24 mouse cellular contexts compared by ENCODE assay signal in genomic region chr17:27218916-27219315, GRCm38 (mm10). TPM values are rescaled to one million over a fixed set of nuclear protein-coding genes. Genes with fewer than 3 reads are reported as not detected.
DNase-seq lines count a peak whose midpoint lies in the region; ATAC-seq and TF ChIP-seq lines count a peak whose summit lies in the region.
"Had no signal": no experiment of that assay in that cellular context is flagged by ENCODE, and none has a peak within 500 bp of the region (broad histone marks: within the 10 kb centered on the region; RNA-seq: fewer than 3 reads in every experiment).

No protein-coding gene starts in this region.

- H3K4me2 ChIP-seq in hindbrain, embryonic 13.5 days, result no peak overlapping the region
- H3K4me2 ChIP-seq in hindbrain, embryonic 11.5 days (replicated peaks; ENCODE audit: low read depth, low read length), result no peak overlapping the region
- H3K4me2 ChIP-seq in midbrain, embryonic 11.5 days, result no peak overlapping the region
- H3K4me2 ChIP-seq in midbrain, embryonic 14.5 days (ENCODE audit: low read length), result no peak overlapping the region
- H3K4me2 ChIP-seq: embryonic facial prominence, embryonic 12.5 days; forebrain, embryonic 13.5 days; heart, embryonic 11.5 days had no signal

- no peak for ATAC-seq in hindbrain, embryonic 13.5 days (ENCODE audit: low FRiP score)
- ATAC-seq in hindbrain, embryonic 11.5 days (ENCODE audit: low FRiP score), result no peak
- no peak for ATAC-seq in midbrain, embryonic 11.5 days (ENCODE audit: low FRiP score)
- ATAC-seq in midbrain, embryonic 14.5 days (ENCODE audit: low FRiP score, low TSS enrichment), result no peak
- ATAC-seq: activated CD4-positive, CD25-positive, alpha-beta regulatory T cell, adult 4 months; forebrain, embryonic 16.5 days; intestine, postnatal 0 days had no signal

- no peak overlapping the region for H3K27ac ChIP-seq in hindbrain, embryonic 13.5 days
- H3K27ac ChIP-seq in hindbrain, embryonic 11.5 days (ENCODE audit: low read depth, low read length), result no peak overlapping the region
- no peak overlapping the region for H3K27ac ChIP-seq in midbrain, embryonic 11.5 days (ENCODE audit: low read depth, low read length)
- no peak overlapping the region for H3K27ac ChIP-seq in midbrain, embryonic 14.5 days (replicated peaks; ENCODE audit: low read depth, low read length)
- no peak overlapping the region for H3K27ac ChIP-seq in small intestine, adult 2 months (ENCODE audit: insufficient read depth, low read depth, low read length)
- H3K27ac ChIP-seq: embryonic facial prominence, embryonic 12.5 days; forebrain, embryonic 10.5 days; forebrain, embryonic 13.5 days had no signal

- WGBS in hindbrain, embryonic 13.5 days, result 43% methylated on average over 6 of the region's 6 CpGs
- WGBS in hindbrain, embryonic 11.5 days, result 59% methylated on average over 6 of the region's 6 CpGs
- WGBS in midbrain, embryonic 11.5 days, result 56% methylated on average over 6 of the region's 6 CpGs
- 36% methylated on average over 6 of the region's 6 CpGs for WGBS in midbrain, embryonic 14.5 days
- WGBS in small intestine, adult 2 months, result 56% methylated on average over 6 of the region's 6 CpGs

- H3K9ac ChIP-seq in hindbrain, embryonic 13.5 days, result 0 out of 2 replicates have a peak overlapping the region, but pooled peaks have one; percentile 19
- no peak overlapping the region for H3K9ac ChIP-seq in hindbrain, embryonic 11.5 days (ENCODE audit: low read depth, low read length)
- no peak overlapping the region for H3K9ac ChIP-seq in midbrain, embryonic 11.5 days (ENCODE audit: low read length)
- no peak overlapping the region for H3K9ac ChIP-seq in midbrain, embryonic 14.5 days (replicated peaks; ENCODE audit: low read length)
- H3K9ac ChIP-seq: embryonic facial prominence, embryonic 12.5 days; forebrain, embryonic 13.5 days had no signal

- no peak overlapping the region for H3K4me3 ChIP-seq in hindbrain, embryonic 13.5 days
- no peak overlapping the region for H3K4me3 ChIP-seq in hindbrain, embryonic 11.5 days (ENCODE audit: low read depth, low read length)
- H3K4me3 ChIP-seq in midbrain, embryonic 11.5 days (ENCODE audit: low read depth, low read length), result no peak overlapping the region
- H3K4me3 ChIP-seq in midbrain, embryonic 14.5 days (replicated peaks; ENCODE audit: low read depth, low read length), result no peak overlapping the region
- no peak overlapping the region for H3K4me3 ChIP-seq in small intestine, adult 2 months (ENCODE audit: low read depth, low read length)
- H3K4me3 ChIP-seq: embryonic facial prominence, embryonic 12.5 days; forebrain, embryonic 10.5 days; forebrain, embryonic 13.5 days had no signal

- intact Hi-C loops in gastrocnemius, postnatal 36 days (cut with DNase I), result loop anchor here (10.0 kb wide), 1 partner anchor 446 kb away; no protein-coding TSS in a partner anchor

- H3K27me3 ChIP-seq in hindbrain, embryonic 13.5 days, result peaks cover 14% of the 10 kb centered on the region; the same call in 1 of the 2 replicates
- H3K27me3 ChIP-seq in hindbrain, embryonic 11.5 days (ENCODE audit: control insufficient read depth, insufficient read depth, low read length), result no peaks in the 10 kb centered on the region
- no peaks in the 10 kb centered on the region for H3K27me3 ChIP-seq in midbrain, embryonic 11.5 days (ENCODE audit: control insufficient read depth, insufficient read depth, low read length)
- no peaks in the 10 kb centered on the region for H3K27me3 ChIP-seq in midbrain, embryonic 14.5 days (ENCODE audit: control insufficient read depth, insufficient read depth, low read length)
- no peaks in the 10 kb centered on the region for H3K27me3 ChIP-seq in small intestine, adult 2 months (ENCODE audit: control insufficient read depth, insufficient read depth, low read length)

- peaks cover 25% of the 10 kb centered on the region for H3K4me1 ChIP-seq in hindbrain, embryonic 13.5 days (replicated peaks)
- H3K4me1 ChIP-seq in hindbrain, embryonic 11.5 days (replicated peaks; ENCODE audit: control insufficient read depth, insufficient read depth, low read length), result 0 out of 2 replicates have a peak, but pooled peaks cover 6% of the 10 kb centered on the region
- no peaks in the 10 kb centered on the region; the same call in 1 of the 2 replicates for H3K4me1 ChIP-seq in midbrain, embryonic 11.5 days (ENCODE audit: control insufficient read depth, insufficient read depth, low read length)
- peaks cover 7% of the 10 kb centered on the region for H3K4me1 ChIP-seq in midbrain, embryonic 14.5 days (ENCODE audit: control insufficient read depth, insufficient read depth, low read length)
- no peaks in the 10 kb centered on the region; the same call in 1 of the 2 replicates for H3K4me1 ChIP-seq in small intestine, adult 2 months (ENCODE audit: control insufficient read depth, insufficient read depth, insufficient read length, low read length)
- H3K4me1 ChIP-seq: embryonic facial prominence, embryonic 12.5 days had no signal

- 0 out of 2 replicates have a peak, but pooled peaks have one; percentile 2 for TF ChIP-seq CTCF in small intestine, adult 2 months (IDR thresholded peaks at IDR 0.05; ENCODE audit: extremely low read depth, insufficient read length, insufficient replicate concordance, low read depth, low read length)

- no peaks in the 10 kb centered on the region for H3K36me3 ChIP-seq in hindbrain, embryonic 13.5 days
- no peaks in the 10 kb centered on the region for H3K36me3 ChIP-seq in hindbrain, embryonic 11.5 days (ENCODE audit: control insufficient read depth, insufficient read depth, low read length)
- no peaks in the 10 kb centered on the region for H3K36me3 ChIP-seq in midbrain, embryonic 11.5 days (ENCODE audit: control insufficient read depth, insufficient read depth, low read length)
- H3K36me3 ChIP-seq in midbrain, embryonic 14.5 days (ENCODE audit: control insufficient read depth, insufficient read depth, low read length), result no peaks in the 10 kb centered on the region
- no peaks in the 10 kb centered on the region for H3K36me3 ChIP-seq in small intestine, adult 2 months (ENCODE audit: control insufficient read depth, insufficient read depth, low read length)
- H3K36me3 ChIP-seq: embryonic facial prominence, embryonic 12.5 days; forebrain, embryonic 10.5 days; G1E had no signal

- H3K9me3 ChIP-seq in hindbrain, embryonic 13.5 days, result no peaks in the 10 kb centered on the region
- H3K9me3 ChIP-seq in hindbrain, embryonic 11.5 days (ENCODE audit: control insufficient read depth, low read length), result no peaks in the 10 kb centered on the region
- no peaks in the 10 kb centered on the region for H3K9me3 ChIP-seq in midbrain, embryonic 11.5 days (ENCODE audit: control insufficient read depth, low read length)
- H3K9me3 ChIP-seq in midbrain, embryonic 14.5 days (ENCODE audit: control insufficient read depth, low read length), result no peaks in the 10 kb centered on the region
- H3K9me3 ChIP-seq: embryonic facial prominence, embryonic 12.5 days had no signal

- no peak for TF ChIP-seq POLR2A in small intestine, adult 2 months (IDR thresholded peaks at IDR 0.05; ENCODE audit: low read depth, low read length)

- no peak for DNase-seq in hindbrain, embryonic 11.5 days (ENCODE audit: low spot score)
- peak; percentile 47 for DNase-seq in midbrain, embryonic 11.5 days (ENCODE audit: low spot score, missing footprints)
- no peak for DNase-seq in midbrain, embryonic 14.5 days
- peak; percentile 28 for DNase-seq in MN1 (ENCODE audit: low spot score)
- DNase-seq in gastrocnemius, postnatal 36 days, result no peak
- no peak for DNase-seq in left cerebral cortex, adult 8-10 months (ENCODE audit: low spot score in 2 of 2)
- DNase-seq: adrenal gland, adult 8-10 months; adrenal gland, postnatal 36 days; cerebellum, adult 9-10 months; cerebellum, postnatal 14 days; gastrocnemius, postnatal 10 days; heart, adult 11 months had no signal

RNA-seq across cellular contexts. Expression of gene Lemd2, which starts 14.6 kb away (rescaled TPM):
- polyA plus RNA-seq in hindbrain, embryonic 13.5 days (2015; fragmentation: Nextera tagmentation; extraction: Ambion mirVana), result 19.0 and 19.9 TPM in 2 replicates
- polyA plus RNA-seq in hindbrain, embryonic 11.5 days (2014; fragmentation: Nextera tagmentation; extraction: Ambion mirVana), result 12.4 and 16.5 TPM in 2 replicates
- polyA plus RNA-seq in midbrain, embryonic 11.5 days (2014; fragmentation: Nextera tagmentation; extraction: Ambion mirVana), result 13.2 and 16.3 TPM in 2 replicates
- polyA plus RNA-seq in midbrain, embryonic 14.5 days (2014; fragmentation: Nextera tagmentation; extraction: Ambion mirVana), result 20.8 and 30.7 TPM in 2 replicates
- 46.6 and 92.0 TPM in 2 replicates for polyA plus RNA-seq in small intestine, adult 2 months (2012; rRNA removed)
- 10 to 100 TPM; 17.8 to 20.4 TPM for total RNA-seq in gastrocnemius, postnatal 36 days (2021)
- total RNA-seq in left cerebral cortex, adult 8-10 months (2022), result 10 to 100 TPM; 39.0 to 44.9 (median 42.9) TPM

RNA-seq across cellular contexts. Expression of gene Ip6k3, which starts 51.3 kb away (rescaled TPM):
- polyA plus RNA-seq in hindbrain, embryonic 13.5 days (2015; fragmentation: Nextera tagmentation; extraction: Ambion mirVana), result 0.45 and 0.58 TPM in 2 replicates
- 0.23 and 0.49 TPM in 2 replicates for polyA plus RNA-seq in hindbrain, embryonic 11.5 days (2014; fragmentation: Nextera tagmentation; extraction: Ambion mirVana)
- 0.07 and 0.48 TPM in 2 replicates for polyA plus RNA-seq in midbrain, embryonic 11.5 days (2014; fragmentation: Nextera tagmentation; extraction: Ambion mirVana)
- 0.20 and 0.36 TPM in 2 replicates for polyA plus RNA-seq in midbrain, embryonic 14.5 days (2014; fragmentation: Nextera tagmentation; extraction: Ambion mirVana)
- 0.08 TPM in 1 of 2 replicates, not detected in the other for polyA plus RNA-seq in small intestine, adult 2 months (2012; rRNA removed)
- total RNA-seq in gastrocnemius, postnatal 36 days (2021), result 10 to 100 TPM; 56.6 to 86.1 TPM
- 1 to 10 TPM in 3 of 4 experiments, under 1 TPM in 1; 0.74 to 2.6 (median 1.6) TPM for total RNA-seq in left cerebral cortex, adult 8-10 months (2022)
- total RNA-seq: hematopoietic stem cell, adult 5-6 weeks had no signal
- polyA plus RNA-seq: activated CD4-positive, CD25-positive, alpha-beta regulatory T cell, adult 4 months; forebrain, embryonic 16.5 days; G1E; intestine, embryonic 14.5 days; intestine, postnatal 0 days had no signal

Comparison
In these comparisons a context has a peak if more than half of its experiments do, and no peak if none do; other contexts are left out.
1. DNase-seq: peak in midbrain, embryonic 11.5 days (single experiment) and MN1 (single experiment); none in hindbrain, embryonic 11.5 days (single experiment), midbrain, embryonic 14.5 days (single experiment), gastrocnemius, postnatal 36 days (0 of 2) and left cerebral cortex, adult 8-10 months (0 of 2).